Mouse (Mus musculus): ENCODE data around the gene Rab43. TPM values are rescaled to one million over a fixed set of nuclear protein-coding genes. Genes with fewer than 3 reads are reported as not detected.

Gene Rab43
- total and polyA plus RNA-seq, 2 experiments from 2014 or later: 6.7 to 19.7 TPM

DNA sequence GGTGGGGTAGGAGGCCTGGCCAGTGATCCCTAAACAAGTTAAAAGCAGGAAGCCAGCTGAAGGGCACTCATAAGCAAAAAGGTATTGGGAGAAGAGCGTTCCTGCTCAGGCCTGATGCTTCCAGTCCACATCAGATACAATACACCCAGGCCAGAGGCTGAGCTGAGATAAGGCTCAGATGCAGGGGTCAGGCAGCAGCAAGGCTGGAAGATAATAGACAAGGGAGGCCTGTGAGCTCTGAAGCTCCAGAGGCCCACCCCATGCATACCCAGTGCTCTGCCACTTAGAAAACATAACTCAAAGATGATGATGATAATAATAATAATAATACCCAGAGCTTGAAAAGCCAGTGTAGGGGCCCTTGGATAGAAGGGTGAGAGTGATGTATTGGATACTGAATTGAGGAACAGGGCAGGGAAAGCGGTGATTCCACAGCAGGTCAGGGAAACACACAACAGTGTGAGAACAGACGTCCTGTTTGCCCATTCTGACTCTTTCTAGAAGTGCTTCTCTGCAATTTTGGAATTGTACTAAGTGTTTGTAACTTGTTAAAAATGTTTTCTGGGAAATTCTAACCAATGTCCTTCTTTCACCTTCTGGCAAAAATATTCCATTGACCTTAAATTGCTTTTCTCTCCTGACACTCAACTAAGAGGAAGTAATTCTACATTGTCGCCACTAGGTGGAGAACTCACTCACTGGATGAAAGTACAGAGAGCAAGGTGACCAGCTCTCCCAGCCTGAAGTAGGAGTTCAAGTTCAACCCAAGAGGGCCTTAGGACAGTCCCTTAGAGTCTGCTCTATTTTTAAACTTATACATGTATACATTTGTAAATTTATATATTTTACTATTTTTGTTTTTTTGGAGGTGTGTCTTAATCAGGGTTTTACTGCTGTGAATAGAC lies 48.3 kb downstream of the Rab43 start:
- Histone ChIP-seq H3K9me3 (replicated peaks; ENCODE audit: control insufficient read depth, low read length) (no peaks in the 10 kb centered on the region), H3K36me3 (replicated peaks; ENCODE audit: control insufficient read depth, insufficient read depth, low read length) (no peaks in the 10 kb centered on the region), H3K4me1 (ENCODE audit: control insufficient read depth, insufficient read depth) (no peaks in the 10 kb centered on the region), H3K4me3 (ENCODE audit: low read depth, low read length) (no peak overlapping the region), H3K9ac (replicated peaks; ENCODE audit: low read depth, low read length) (no peak overlapping the region), H3K27me3 (ENCODE audit: control insufficient read depth, insufficient read depth, low read length) (no peaks in the 10 kb centered on the region), H3K4me2 (ENCODE audit: low read depth, low read length) (no peak overlapping the region), H3K27ac (ENCODE audit: low read depth) (no peak overlapping the region)
- 64% methylated on average over 4 of the region's 4 CpGs for WGBS
- ATAC-seq (ENCODE audit: insufficient read depth, low read depth) (no peak), DNase-seq (ENCODE audit: low spot score) (peak; percentile 27)
- TF ChIP-seq EP300 (IDR thresholded peaks at IDR 0.05; ENCODE audit: low read depth): no peak
- peak; percentile 71 for TF ChIP-seq CTCF (IDR thresholded peaks at IDR 0.05; ENCODE audit: low read depth)

GRCm38 (mm10) chr6:87762161-87762560 lies 49.8 kb downstream of the Rab43 start:
- ATAC-seq (ENCODE audit: insufficient read depth, low read depth) (no peak), DNase-seq (ENCODE audit: low spot score) (no peak)
- Histone ChIP-seq H3K4me2 (ENCODE audit: low read depth, low read length) (no peak overlapping the region), H3K9me3 (replicated peaks; ENCODE audit: control insufficient read depth, low read length) (no peaks in the 10 kb centered on the region), H3K27ac (ENCODE audit: low read depth) (no peak overlapping the region), H3K4me1 (ENCODE audit: control insufficient read depth, insufficient read depth) (no peaks in the 10 kb centered on the region), H3K9ac (replicated peaks; ENCODE audit: low read depth, low read length) (no peak overlapping the region), H3K36me3 (replicated peaks; ENCODE audit: control insufficient read depth, insufficient read depth, low read length) (no peaks in the 10 kb centered on the region), H3K4me3 (ENCODE audit: low read depth, low read length) (no peak overlapping the region), H3K27me3 (ENCODE audit: control insufficient read depth, insufficient read depth, low read length) (no peaks in the 10 kb centered on the region)
- WGBS: 77% methylated on average over 5 of the region's 5 CpGs
- TF ChIP-seq EP300 (IDR thresholded peaks at IDR 0.05; ENCODE audit: low read depth): no peak
- no peak for TF ChIP-seq CTCF (IDR thresholded peaks at IDR 0.05; ENCODE audit: low read depth)

- no peak for TF ChIP-seq EP300 (IDR thresholded peaks at IDR 0.05; ENCODE audit: low read depth)
- TF ChIP-seq CTCF (IDR thresholded peaks at IDR 0.05; ENCODE audit: low read depth): no peak
- no peak for ATAC-seq (ENCODE audit: insufficient read depth, low read depth)
- Histone ChIP-seq H3K36me3 (replicated peaks; ENCODE audit: control insufficient read depth, insufficient read depth, low read length) (no peaks in the 10 kb centered on the region), H3K27me3 (ENCODE audit: control insufficient read depth, insufficient read depth, low read length) (no peaks in the 10 kb centered on the region), H3K27ac (ENCODE audit: low read depth) (no peak overlapping the region), H3K9ac (replicated peaks; ENCODE audit: low read depth, low read length) (no peak overlapping the region), H3K4me2 (ENCODE audit: low read depth, low read length) (no peak overlapping the region), H3K4me1 (ENCODE audit: control insufficient read depth, insufficient read depth) (no peaks in the 10 kb centered on the region), H3K4me3 (ENCODE audit: low read depth, low read length) (no peak overlapping the region), H3K9me3 (replicated peaks; ENCODE audit: control insufficient read depth, low read length) (no peaks in the 10 kb centered on the region)
- no peak for DNase-seq (ENCODE audit: low spot score)
- WGBS: 49% methylated on average over 3 of the region's 3 CpGs
Observed at GRCm38 (mm10) chr6:87759850-87760249, 52.1 kb downstream of the Rab43 start.

DNA sequence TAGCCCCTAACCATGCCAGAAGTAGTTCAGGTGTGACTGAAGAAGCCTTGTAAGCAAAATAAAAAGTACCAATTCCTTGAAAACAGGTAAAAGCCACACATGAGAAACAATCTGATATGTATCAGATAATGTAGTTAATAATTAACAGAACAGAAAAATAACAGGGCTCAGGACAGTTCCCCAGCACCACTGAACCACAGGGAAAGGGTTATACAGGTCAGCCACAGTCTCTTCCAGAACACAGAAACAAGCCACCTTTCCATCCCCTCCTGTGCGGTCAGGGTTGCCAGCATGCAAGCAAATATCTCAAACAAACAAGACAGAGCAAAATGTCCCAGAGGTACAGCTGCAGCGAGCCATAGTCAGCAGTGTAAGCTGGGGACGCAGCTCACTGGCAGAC lies 52.6 kb downstream of the Rab43 start:
- Histone ChIP-seq H3K36me3 (replicated peaks; ENCODE audit: control insufficient read depth, insufficient read depth, low read length) (no peaks in the 10 kb centered on the region), H3K27ac (ENCODE audit: low read depth) (no peak overlapping the region), H3K9me3 (replicated peaks; ENCODE audit: control insufficient read depth, low read length) (no peaks in the 10 kb centered on the region), H3K9ac (replicated peaks; ENCODE audit: low read depth, low read length) (no peak overlapping the region), H3K4me3 (ENCODE audit: low read depth, low read length) (no peak overlapping the region), H3K4me2 (ENCODE audit: low read depth, low read length) (no peak overlapping the region), H3K4me1 (ENCODE audit: control insufficient read depth, insufficient read depth) (no peaks in the 10 kb centered on the region), H3K27me3 (ENCODE audit: control insufficient read depth, insufficient read depth, low read length) (no peaks in the 10 kb centered on the region)
- TF ChIP-seq CTCF (IDR thresholded peaks at IDR 0.05; ENCODE audit: low read depth): no peak
- no peak for TF ChIP-seq EP300 (IDR thresholded peaks at IDR 0.05; ENCODE audit: low read depth)
- ATAC-seq (ENCODE audit: insufficient read depth, low read depth) (no peak), DNase-seq (ENCODE audit: low spot score) (no peak)
- 65% methylated on average over 3 of the region's 3 CpGs for WGBS

GRCm38 (mm10) chr6:87756896-87757295 lies 55.1 kb downstream of the Rab43 start:
- no peak for ATAC-seq (ENCODE audit: insufficient read depth, low read depth)
- Histone ChIP-seq H3K36me3 (replicated peaks; ENCODE audit: control insufficient read depth, insufficient read depth, low read length) (no peaks in the 10 kb centered on the region), H3K9me3 (replicated peaks; ENCODE audit: control insufficient read depth, low read length) (no peaks in the 10 kb centered on the region), H3K9ac (replicated peaks; ENCODE audit: low read depth, low read length) (no peak overlapping the region), H3K27ac (ENCODE audit: low read depth) (no peak overlapping the region), H3K27me3 (ENCODE audit: control insufficient read depth, insufficient read depth, low read length) (no peaks in the 10 kb centered on the region), H3K4me3 (ENCODE audit: low read depth, low read length) (no peak overlapping the region), H3K4me2 (ENCODE audit: low read depth, low read length) (no peak overlapping the region), H3K4me1 (ENCODE audit: control insufficient read depth, insufficient read depth) (no peaks in the 10 kb centered on the region)
- DNase-seq (ENCODE audit: low spot score): no peak
- TF ChIP-seq CTCF (IDR thresholded peaks at IDR 0.05; ENCODE audit: low read depth) (no peak), EP300 (IDR thresholded peaks at IDR 0.05; ENCODE audit: low read depth) (no peak)
- 84% methylated on average over 8 of the region's 8 CpGs for WGBS
